ENCODE assay signal across 18 mouse cellular contexts in genomic region chr7:118610721-118611120, GRCm38 (mm10). TPM values are rescaled to one million over a fixed set of nuclear protein-coding genes. Genes with fewer than 3 reads are reported as not detected.
"Had no signal": no experiment of that assay in that cellular context is flagged by ENCODE, and none has a peak within 500 bp of the region (broad histone marks: within the 10 kb centered on the region; RNA-seq: fewer than 3 reads in every experiment).

No protein-coding gene starts in this region.

- DNase-seq: liver, postnatal 0 days; lung, adult 2 months; lung, postnatal 14 days; lung, postnatal 36 days; right cerebral cortex, postnatal 14 days; spleen, adult 18-20 months; thymus, adult 18-20 months; thymus, postnatal 14 days; thymus, postnatal 36 days had no signal

- H3K9ac ChIP-seq: liver, embryonic 15.5 days; liver, postnatal 0 days; lung, embryonic 15.5 days; midbrain, embryonic 13.5 days; midbrain, embryonic 15.5 days; neural tube, embryonic 12.5 days had no signal

- H3K27me3 ChIP-seq: liver, embryonic 15.5 days; lung, embryonic 15.5 days; megakaryocyte, embryonic 14.5 days; midbrain, embryonic 15.5 days; neural tube, embryonic 12.5 days had no signal

- ATAC-seq: lung, postnatal 0 days; midbrain, embryonic 13.5 days; midbrain, embryonic 15.5 days had no signal

- H3K4me2 ChIP-seq: liver, embryonic 15.5 days; lung, embryonic 15.5 days; midbrain, embryonic 11.5 days; midbrain, embryonic 13.5 days; midbrain, embryonic 15.5 days; neural tube, embryonic 12.5 days had no signal

- H3K4me3 ChIP-seq: liver, embryonic 15.5 days; lung, embryonic 15.5 days; megakaryocyte, embryonic 14.5 days; midbrain, embryonic 13.5 days; midbrain, embryonic 15.5 days; neural tube, embryonic 12.5 days had no signal

- H3K36me3 ChIP-seq: liver, embryonic 15.5 days; lung, embryonic 15.5 days; midbrain, embryonic 13.5 days; midbrain, embryonic 15.5 days; neural tube, embryonic 12.5 days had no signal

- H3K27ac ChIP-seq: liver, embryonic 15.5 days; lung, embryonic 15.5 days; macrophage; midbrain, embryonic 13.5 days; midbrain, embryonic 15.5 days; neural tube, embryonic 12.5 days had no signal

- H3K9me3 ChIP-seq: liver, embryonic 15.5 days; lung, embryonic 15.5 days had no signal

- H3K4me1 ChIP-seq: megakaryocyte, embryonic 14.5 days; midbrain, embryonic 15.5 days; neural tube, embryonic 12.5 days had no signal

RNA-seq across cellular contexts. Expression of gene Tmc5, which starts 13.6 kb away (rescaled TPM):
- polyA plus RNA-seq: macrophage had no signal

RNA-seq across cellular contexts. Expression of gene Tmc7, which starts 26.2 kb away (rescaled TPM):
- polyA plus RNA-seq: macrophage had no signal
